In genomic region chr12:72515446-72515845, GRCm38 (mm10) we compare ENCODE assay signal across 10 mouse cellular contexts. TPM values are rescaled to one million over a fixed set of nuclear protein-coding genes. Genes with fewer than 3 reads are reported as not detected.
DNase-seq lines count a peak whose midpoint lies in the region; ATAC-seq and TF ChIP-seq lines count a peak whose summit lies in the region.
"Had no signal": no experiment of that assay in that cellular context is flagged by ENCODE, and none has a peak within 500 bp of the region (broad histone marks: within the 10 kb centered on the region; RNA-seq: fewer than 3 reads in every experiment).

No protein-coding gene starts in this region.

- no peak overlapping the region for H3K27ac ChIP-seq in layer of hippocampus, adult 2 months
- H3K27ac ChIP-seq: heart, embryonic 15.5 days had no signal

- POLR2A ChIA-PET in Patski (lab: Charles Lee): no interaction called here

- peak; percentile 57 to 68 for DNase-seq in cerebellum, postnatal 14 days
- DNase-seq in layer of hippocampus, adult 2 months (ENCODE audit: low spot score in 2 of 2): peak; percentile 22 to 25
- no peak for DNase-seq in layer of hippocampus, postnatal 25 days (ENCODE audit: extremely low spot score in 1 of 2, low spot score in 1 of 2)
- no peak for DNase-seq in Patski (ENCODE audit: low read depth, low spot score)
- peak; percentile 38 for DNase-seq in lung, postnatal 25 days (ENCODE audit: low spot score)
- DNase-seq in thymus, postnatal 36 days: no peak
- DNase-seq in thymus, postnatal 10 days (ENCODE audit: low spot score in 2 of 2): no peak
- DNase-seq: cerebellum, adult 9-11 months had no signal

- TF ChIP-seq CTCF in layer of hippocampus, adult 2 months (conservative IDR thresholded peaks at IDR 0.05): peak; percentile 86
- TF ChIP-seq CTCF in Patski (IDR thresholded peaks at IDR 0.05): peak; percentile 52

- CTCF ChIA-PET in Patski (lab: Charles Lee): interaction anchor here (1.2 kb wide), 1 partner anchor 139 kb away, joined by 3 read pairs; no protein-coding TSS in a partner anchor

- in situ Hi-C loops in Patski (cut with MboI; ENCODE audit: low pct_unique_long_range_greater_than_20kb): no loop called here

- ATAC-seq in cerebellum, adult (ENCODE audit: insufficient number of reproducible peaks, low FRiP score, low TSS enrichment): no peak
- no peak for ATAC-seq in Patski

- H3K27me3 ChIP-seq in Patski: peaks cover 44% of the 10 kb centered on the region
- H3K27me3 ChIP-seq: heart, embryonic 15.5 days had no signal

- no peak overlapping the region for H3K4me3 ChIP-seq in layer of hippocampus, adult 2 months
- H3K4me3 ChIP-seq: heart, embryonic 15.5 days had no signal

RNA-seq across cellular contexts. Expression of gene Pcnx4, which starts 20.7 kb away (rescaled TPM):
- 10 to 100 TPM; 30.2 to 32.6 TPM for total RNA-seq in layer of hippocampus, adult 2 months (2021)
- total RNA-seq in layer of hippocampus, postnatal 25 days (2021): 10 to 100 TPM; 29.2 to 33.0 TPM
- 18.0 TPM for polyA plus RNA-seq in Patski (2021)

Comparison
In these comparisons a context has a peak if more than half of its experiments do, and no peak if none do; other contexts are left out.
1. DNase-seq: peak in cerebellum, postnatal 14 days (2 of 2), layer of hippocampus, adult 2 months (2 of 2) and lung, postnatal 25 days (single experiment); none in layer of hippocampus, postnatal 25 days (0 of 2), Patski (single experiment), thymus, postnatal 36 days (0 of 2) and thymus, postnatal 10 days (0 of 2).